Mouse (Mus musculus) lung, postnatal 14 days (tissue): ENCODE measurements around the gene Abhd16a.

Source experiments
- DNase-seq: peaks from one replicate; pipeline ENCODE4 v3.0.0; 2021

Gene Abhd16a

DNA sequence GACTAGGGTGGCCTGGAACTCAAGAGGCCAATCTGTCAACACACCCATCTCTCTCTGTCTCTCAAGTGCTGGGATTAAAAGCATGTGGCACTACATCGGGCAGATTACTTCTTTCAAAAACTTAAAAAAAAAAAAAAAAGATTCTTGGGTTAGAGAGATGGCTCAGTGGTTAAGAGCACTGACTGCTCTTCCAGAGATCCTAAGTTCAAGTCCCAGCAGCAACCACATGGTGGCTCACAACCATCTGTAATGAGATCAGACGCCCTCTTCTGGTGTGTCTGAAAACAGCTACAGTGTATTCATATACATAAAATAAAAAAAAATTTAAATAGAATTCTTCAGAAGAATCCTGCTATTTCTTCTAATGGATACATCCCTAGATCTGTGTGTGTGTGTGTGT is 912 bp upstream of the Abhd16a start:
- DNase-seq = no peak

DNA sequence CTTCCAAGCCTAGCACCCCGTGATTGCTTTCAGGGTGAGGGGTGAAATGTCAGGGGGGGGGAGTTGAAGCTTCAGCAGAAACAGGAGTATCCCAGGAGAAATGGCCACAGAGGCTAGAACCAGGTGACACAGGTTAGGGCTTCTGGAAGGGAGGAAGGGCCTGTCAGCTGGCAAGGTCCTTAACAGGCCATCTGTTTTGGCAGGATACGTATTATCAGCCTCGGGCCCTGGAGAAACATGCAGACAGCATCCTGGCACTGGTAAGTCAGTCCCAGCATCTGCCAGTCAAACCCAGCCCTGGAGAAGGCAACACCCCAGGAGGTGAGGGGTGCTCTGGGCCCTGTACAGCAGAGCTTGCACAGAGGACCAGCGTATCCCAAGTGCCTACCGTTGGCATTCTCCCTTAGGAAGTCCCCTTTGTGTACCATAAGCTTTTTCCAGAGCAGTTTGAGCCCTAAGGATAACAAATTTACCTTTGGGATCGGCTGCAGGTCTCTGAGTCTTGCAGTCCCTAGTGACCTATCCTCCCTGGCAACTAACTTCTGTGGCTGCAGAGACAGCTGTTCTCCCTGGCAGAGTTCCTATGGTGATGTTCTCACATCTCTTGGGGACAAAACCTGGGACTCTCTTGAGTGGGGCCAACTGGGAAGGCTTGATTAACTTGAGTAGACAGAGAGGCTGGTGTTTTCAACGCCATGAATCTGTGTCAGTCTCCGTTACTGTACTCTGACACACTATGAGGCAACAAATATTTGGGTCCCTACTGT is 1.3 kb downstream of the Abhd16a start:
- DNase-seq = no peak

DNA sequence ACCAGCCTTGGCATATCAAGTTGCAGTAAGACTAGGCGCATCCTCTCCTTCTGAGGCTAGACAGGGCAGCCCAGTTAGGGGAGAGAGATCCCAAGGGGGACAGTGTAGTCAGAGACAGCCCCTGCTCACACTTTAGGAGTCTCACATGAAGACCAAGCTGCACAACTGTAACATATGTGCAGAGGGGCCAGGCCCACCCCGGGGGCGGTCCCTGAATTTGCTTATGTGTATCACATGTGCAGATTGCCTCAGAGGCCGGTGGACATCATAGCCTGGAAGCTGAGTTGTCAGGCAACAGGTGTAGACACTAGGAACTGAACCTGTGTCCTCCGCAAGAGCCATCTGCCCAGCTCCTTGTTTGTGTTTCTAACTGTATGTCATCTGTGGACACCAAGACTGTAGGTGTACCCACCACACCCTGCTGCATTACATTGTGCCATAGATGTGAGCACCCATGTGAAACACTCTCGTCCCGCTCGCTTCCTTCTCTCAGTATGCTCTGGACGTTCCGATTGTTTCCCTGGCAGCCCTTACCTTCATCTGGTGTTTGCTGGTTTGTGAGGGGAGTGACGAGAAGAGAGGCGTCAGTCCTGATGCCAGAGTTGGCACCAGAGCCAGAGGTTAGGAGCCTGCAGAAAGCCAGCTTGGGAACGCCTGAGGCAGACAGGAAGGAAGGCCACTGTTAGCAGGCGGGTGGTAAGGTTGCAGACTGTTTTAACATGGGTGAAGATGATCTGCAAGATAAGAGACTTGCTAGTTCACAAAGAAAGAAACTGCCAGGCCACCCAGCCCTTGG is 3.5 kb downstream of the Abhd16a start:
- peak; percentile 34 for DNase-seq

DNA sequence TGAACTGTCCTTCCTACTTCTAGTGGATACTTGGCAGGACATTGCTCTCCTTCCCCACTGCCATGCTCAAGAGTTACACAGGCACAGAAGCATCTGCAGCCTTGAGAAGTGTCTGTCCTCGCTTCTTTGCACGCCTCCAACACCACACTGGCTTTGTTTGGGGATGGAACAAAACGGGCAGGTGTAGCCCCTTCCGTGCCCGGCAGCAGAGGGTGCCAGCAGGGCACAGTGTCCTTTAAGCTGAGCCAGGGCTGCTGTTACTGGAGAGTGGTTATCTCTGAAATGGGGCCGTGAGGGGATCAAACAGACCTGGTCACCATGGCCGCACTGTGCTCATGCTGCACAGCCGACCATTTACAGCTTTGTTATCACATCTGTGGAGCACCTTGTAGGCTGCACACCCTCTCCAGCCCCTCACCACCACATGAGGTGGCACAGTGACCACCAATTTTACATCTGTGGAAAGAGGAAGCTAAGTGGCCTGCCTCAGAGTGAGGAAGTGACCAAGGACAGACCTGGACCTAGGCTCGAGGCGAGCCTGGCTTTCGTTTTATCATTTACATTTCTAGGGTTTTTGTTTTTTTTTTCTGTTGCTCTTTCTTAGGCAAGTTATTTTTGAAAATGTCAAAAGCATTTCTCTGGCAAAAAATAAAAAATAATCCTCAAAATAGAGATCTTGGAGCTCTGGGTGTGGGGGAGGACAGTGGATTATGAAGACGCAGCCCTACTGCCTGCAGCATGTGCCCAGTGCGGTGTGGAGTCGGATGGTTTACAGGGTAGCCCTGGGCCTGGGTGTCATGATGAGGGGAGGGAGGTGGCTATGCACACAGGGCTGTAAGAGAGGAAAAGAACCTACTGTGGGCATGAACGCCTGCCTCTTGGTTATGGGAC is 5.7 kb downstream of the Abhd16a start:
- no peak for DNase-seq

DNA sequence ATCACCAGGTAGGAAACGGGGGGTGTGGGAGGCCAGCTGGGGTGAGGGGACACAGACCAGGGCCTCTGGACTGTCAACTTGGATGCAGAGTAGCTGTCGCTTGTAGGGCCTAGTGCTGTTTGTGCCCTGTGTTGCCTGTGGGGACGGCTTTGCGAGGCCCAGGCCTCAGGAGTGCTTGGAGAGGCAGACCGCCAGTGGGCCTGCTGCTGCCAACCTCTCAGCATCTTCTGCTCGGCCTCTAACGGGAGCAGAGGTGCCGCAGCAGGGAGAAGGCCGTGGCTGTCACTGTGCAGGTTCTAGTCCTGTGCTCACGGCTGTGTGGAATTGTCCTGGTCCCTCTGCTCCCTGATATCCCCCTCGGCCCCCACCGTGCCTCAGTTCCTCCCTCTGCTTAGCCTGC is 7.5 kb downstream of the Abhd16a start:
- no peak for DNase-seq

DNA sequence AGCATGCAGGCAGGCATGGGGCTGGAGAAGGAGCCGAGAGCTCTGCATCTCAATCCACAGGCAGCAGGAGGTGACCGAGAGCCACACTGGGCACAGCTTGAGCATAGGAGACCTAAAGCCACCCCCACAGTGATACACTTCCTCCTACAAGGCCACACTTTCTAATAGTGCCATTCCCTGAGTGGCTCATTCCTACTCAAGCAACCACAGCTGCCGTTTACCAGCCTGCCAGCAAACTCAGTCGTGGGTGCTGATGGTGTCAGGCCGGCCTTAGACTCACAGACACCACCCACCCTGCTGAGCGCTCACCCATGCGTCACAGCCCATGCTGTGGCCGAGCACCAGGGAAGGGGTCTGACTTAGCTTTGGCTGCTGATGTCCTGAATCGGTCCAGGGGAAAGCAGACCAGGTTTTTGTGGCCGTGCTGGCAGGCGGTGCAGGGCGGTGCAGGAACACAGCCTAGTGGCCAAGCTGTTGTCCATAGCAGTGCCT is 8.1 kb downstream of the Abhd16a start:
- peak; percentile 35 for DNase-seq

DNA sequence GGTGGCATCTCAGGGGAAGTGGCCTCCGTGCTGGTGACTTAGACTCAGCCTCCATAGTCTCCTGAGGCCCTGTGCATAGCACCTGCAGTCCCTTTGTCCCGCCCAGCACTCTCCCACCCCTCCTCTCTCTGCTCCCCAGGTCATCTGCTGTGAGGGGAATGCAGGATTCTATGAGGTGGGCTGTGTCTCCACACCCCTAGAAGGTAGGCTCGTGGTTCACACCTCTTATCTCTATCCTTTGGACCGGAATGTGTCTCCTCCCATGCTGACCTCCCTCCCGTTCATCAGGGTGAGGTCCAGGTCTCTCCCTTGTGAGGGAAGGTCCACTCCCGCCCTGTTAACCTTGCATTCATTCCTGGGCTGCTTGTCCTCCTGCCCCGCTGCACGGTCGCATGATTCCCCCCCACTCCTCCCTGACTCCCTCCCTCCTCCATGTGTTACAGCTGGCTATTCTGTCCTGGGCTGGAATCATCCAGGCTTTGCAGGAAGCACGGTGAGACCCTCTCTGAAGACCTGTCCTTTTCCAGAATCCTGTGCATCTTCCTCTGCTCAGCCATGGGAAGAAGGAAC is 11.2 kb downstream of the Abhd16a start:
- DNase-seq = no peak

DNA sequence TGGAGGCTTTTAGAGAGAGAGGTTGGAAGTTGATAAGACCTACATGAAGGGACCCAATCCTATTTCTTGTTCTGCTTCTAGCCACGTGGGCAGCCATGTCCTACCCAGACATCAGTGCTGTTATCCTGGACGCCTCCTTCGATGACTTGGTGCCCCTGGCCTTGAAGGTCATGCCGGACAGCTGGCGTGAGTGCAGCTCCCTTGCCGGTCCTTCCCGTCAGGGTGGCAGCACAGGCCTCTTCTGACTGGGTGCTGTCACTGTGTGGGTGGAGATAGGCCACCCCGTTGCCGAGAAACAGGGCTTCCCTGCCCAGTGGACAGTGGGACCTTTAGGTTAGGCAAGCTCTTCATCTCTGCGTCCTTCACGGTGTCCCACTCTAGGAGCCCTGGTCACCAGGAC is 12.1 kb downstream of the Abhd16a start:
- no peak for DNase-seq

DNA sequence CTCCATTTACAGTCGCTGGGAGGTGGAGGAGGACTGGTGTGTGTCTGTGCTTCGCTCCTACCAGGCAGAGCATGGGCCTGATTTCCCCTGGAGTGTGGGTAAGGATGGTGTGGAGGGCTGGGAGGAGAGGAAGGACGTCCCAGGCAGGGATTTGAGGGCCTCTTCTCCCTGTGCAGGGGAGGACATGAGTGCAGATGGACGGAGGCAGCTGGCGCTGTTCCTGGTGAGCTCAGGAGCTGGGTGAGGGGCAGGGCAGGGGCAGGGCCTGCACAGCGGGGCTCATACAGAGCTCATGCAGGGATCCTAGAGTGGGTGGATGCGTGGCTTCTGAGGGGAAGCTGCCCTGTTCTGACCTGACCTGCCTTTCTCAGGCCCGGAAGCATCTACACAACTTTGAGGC is 13.2 kb downstream of the Abhd16a start:
- DNase-seq = no peak

DNA sequence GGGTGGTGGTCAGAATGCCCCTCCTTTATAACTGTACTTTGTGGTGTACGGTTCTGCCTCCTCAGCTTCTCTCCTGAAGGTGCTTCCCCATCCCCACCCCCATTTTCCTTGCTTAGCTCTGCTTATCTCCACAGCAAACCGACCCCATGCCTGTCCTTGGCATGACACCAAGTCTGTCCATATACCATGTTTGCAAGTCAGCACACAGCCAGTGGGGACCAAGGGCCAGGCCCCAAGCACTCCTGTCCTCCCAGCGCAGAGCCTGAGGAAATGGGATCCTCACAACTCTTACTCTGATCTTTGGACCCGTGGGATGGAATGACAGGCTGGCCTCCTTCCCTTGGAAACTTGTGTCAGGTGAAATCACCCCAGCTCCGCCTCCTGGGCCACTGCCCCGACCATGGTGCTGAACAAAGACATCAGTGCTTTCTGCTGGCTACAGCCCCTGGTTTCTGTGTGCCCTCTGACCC is 14.2 kb downstream of the Abhd16a start:
- DNase-seq = no peak

DNA sequence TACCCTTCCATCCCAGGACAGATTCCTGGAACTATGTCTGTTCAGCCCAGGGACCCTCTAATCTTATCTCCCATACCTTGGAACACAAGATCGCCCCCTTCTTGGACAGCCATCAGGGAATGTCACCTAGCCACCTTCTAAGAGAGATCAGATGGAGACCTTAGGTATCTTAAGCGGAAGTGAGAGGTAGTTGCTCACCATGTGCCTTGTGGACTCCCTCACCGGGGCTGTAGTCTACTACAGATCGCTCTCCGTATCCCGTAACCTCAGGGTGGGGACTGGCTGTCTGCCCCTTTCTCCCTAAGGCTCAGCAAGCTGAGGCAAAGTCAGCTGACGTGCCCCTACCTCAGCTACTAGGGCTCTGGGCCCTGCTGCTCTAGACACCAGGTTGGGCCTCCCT is 15.0 kb downstream of the Abhd16a start:
- no peak for DNase-seq

DNA sequence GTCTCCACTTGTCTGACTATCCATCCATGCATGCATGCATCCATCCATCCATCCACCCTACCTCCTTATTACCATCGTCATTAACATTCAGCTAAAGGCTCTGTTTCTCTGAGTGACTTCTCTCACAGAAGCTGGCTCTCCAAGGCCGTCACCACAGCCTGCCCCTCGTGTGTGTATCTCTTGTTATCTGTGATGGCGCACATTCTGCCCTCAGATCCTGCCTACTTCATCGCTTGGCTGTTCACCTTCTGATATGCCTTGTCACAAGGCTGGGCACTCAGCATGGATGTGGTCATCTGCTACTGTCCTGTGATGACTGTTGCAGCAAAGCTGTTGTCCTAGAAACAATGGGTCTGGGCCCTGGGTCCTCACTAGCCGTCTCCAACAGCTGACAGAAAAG is 15.7 kb downstream of the Abhd16a start:
- DNase-seq = no peak

DNA sequence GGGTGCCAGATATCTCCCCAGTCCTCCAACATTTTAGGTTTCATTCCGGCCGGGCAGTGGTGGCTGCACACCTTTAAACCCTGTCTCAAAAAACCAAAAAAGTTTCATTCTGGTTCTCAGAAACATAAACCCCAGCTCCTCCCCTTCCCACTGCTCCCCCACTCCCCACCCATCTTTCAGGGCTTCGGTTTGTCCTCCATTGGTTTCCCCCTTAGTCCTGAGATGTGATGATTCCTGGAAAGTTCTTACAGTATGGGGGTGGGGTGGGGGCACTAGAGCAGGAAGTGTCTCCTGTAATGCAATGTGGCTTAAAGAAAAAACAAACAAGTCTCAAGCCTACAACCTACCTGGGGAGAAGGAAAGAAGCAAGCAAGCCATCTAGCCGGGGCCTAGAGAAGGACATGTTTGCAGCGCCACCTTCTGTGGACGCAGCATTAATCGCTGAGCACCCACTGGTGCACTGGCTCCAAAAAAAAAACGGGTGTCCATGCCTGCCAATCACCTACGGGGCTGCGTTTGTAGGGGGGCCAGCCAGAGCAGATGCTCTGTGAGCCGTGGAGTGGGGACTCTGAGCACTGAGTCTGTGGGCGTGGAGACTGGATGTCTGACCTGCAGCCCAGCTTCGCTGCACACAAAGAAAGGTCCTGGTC is 16.8 kb downstream of the Abhd16a start:
- DNase-seq = peak; percentile 49

DNA sequence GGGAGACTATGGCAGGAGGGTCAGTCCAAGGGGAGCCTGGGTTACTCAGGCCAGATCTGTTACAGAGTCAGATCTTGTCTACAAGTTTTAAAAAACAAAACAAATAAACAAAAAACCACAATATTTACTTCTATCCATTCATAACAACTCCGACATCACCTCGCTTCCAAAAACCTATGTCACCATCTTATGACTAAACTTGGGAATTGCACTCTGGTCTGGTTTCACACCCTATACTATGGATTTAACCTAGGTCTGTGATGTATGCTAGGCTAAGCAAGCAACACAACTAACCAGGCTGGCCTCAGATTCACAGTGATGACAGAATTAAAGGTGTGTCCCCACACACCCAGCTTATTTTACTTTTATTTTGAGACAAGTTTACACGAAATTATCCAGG is 17.5 kb downstream of the Abhd16a start:
- DNase-seq = no peak

DNA sequence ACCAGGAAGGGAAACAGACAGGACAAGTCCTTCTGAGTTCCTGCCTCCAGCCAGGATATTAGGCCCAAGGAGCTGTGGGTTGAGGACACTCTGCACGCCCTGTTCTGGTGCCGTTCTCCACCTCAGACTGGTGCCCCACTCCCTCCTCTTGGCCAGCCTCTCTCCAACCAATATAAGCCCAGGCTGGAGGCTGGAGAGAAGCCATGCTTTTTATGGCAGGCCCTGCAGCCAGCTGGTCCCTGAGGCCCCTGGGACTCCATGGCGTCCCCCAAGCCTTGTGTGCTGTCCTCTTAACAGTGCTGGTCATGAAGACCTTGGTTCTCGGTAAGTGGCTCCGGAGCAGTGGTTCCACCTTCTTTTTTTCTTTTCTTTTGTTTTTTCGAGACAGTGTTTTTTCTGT is 19.0 kb downstream of the Abhd16a start, which contains the start of gene Ly6g5c:
Ly6g5c (plus strand) TSS at position 183 of the 400 bp plus-strand sequence.
- no peak for DNase-seq

DNA sequence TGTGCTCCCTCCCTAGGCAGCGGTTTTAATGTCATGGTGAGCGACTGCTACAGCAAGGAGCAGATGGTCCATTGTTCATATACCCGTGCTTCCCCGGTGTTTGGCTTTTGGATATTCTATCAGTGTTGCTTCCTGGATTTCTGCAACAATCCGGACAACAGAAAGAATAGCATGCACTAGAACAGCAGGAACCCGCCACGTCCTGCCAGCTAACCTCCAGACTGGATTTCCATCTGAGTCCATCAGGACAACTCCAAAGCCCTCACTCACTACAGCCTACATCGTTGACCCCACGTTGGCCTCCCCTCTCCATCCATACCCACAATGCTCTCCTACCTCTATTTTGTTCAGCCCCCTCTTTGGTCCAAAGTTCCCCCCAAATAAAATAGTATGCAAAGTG is 22.7 kb downstream of the Abhd16a start:
- DNase-seq = no peak

DNA sequence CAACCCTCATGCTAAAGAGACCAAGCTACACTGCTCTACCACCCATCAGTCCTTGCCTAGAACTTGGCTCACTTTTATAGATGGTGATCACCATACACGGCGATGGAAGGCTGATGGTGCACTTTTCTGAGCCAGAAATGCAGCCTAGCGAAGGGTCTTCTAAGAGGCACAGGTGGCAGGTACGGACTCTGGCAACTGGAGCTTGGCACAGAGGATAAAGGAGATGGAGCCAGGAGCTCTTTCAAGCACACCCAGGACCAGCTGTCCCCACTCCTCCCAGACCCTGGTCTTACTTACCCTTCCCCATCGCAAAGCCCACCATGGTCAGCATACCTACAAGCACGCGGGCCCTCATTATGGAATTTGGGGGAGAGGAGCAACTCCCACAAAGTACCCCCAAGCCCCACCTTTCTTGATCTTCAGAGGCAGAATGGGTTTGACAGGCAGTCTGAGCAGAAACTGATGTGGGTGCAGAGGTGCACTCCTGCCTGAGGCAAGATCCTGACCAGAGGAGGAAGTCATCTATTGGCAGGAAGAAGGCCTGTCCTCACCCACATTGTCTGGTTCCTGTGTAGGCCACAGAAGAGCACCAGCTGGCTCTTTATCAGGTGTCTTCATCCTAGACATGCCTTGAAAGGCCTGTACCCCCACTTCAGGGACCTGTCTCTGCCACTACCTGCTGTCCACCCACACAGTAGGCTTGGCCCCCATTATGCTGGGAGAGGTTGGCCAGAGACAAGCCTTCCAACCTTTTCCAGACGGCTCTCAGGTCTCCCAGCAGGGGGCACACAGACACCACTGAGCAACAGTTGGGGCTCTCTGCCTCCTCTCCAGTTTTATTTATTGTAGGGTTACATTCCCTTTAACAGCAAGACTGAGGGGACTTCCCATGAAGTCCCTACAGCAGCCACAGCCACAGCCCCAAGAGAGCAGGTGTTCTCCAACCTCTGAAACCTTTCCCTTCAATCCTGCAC is 26.3 kb downstream of the Abhd16a start, which contains the start of gene Ly6g5b:
Ly6g5b (minus strand) TSS at position 383 of the 974 bp plus-strand sequence.
- DNase-seq = peak; percentile 35

DNA sequence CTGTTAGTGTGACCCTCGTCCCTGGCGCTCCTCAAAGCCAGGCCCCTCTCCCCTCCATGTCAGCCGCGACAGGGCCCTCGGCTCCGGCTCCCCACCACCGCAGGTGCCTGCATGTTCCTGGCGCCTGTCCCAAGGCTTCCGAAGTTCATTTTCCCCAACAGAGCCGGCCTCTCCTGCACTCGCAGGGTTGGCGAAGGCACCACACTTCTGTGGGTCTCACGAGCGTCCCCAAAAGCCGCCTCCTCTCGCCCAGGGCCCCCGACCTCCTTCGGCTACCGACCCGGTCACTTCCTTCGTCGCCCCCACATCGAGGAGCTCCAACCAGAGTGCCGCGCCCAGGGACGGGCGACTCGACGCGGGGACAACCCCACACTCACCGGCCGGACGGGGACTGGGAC is 31.7 kb downstream of the Abhd16a start:
- peak; percentile 38 for DNase-seq

DNA sequence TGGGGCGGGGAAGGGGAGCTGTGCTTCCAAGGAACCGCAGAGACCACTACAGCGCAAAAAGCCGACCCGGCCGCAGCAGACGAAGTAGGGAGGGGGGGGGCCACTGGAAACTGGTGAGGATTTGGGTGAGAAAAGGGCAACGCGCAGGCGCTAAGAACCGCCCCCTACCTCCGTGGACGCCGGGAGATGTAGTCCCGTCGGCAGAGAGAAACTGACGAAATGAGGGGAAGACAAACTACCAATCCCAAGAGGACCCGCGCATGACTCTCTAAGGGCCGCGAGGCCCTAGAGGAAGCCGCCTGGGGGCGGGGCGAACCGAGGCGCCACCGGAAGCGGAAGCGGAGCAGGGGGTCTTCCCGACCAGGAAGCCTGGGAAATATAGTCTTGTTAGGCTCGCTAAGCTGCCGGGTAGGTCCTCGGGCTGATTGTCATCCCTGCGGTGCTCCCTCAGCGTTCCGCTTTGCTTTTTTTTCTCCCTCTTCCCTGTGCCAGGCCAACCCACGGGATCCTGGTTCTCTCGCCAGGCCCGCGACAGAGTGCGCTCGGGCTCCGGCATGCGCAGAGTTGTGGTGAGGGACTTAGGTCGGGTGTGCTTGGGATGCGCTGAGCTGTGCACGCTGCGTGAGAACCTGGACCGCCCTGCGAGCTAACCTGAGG is 32.2 kb downstream of the Abhd16a start, which contains the start of gene Gpank1:
Gpank1 (plus strand) TSS at position 313 of the 657 bp plus-strand sequence.
- peak; percentile 97 for DNase-seq

DNA sequence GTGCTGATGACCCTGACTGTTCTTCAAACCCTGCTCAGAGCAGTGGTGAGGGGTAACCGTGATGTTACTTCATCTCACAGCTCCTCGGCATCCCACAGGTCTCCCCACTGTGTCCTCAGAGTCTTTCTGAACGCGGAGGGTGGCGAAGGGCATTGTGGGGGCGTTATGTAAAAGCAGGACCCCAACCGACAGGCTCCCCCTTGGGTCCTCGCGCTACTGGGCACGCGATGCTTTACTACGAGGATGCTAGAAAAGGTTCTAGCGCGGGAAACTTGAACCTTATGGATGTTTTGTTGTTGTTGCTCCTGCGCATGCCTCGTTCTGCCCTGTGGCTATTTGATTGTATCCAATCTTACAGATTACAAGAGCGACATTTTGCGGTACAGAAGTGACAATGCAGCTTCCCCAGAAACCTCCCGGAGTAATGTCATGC is 32.8 kb downstream of the Abhd16a start, which contains the start of gene Csnk2b:
Csnk2b (minus strand) TSS at position 183 of the 433 bp plus-strand sequence.
- DNase-seq = peak; percentile 51
